ENCODE assay signal across 13 mouse cellular contexts in the genomic region with DNA sequence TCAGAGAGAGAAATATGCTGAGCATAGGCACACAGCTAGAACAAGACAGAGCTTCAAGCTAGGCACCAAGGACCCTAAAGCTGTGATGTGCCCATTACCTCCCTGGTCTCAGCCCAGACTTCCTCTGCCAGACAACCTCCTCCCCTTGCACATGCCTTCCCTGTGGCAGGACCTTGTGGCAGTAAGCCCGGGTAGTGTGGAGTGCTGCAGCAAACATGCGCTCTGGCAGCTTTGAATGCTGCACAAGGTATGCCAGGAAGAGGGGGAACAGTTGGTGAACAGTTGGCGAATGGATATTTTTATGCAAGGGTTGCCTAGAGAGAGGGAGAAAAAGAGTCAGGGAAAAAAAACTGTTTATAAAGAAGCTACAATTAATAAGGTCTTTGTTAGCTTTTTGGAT.
DNase-seq lines count a peak whose midpoint lies in the region; ATAC-seq lines count a peak whose summit lies in the region.
"Had no signal": no experiment of that assay in that cellular context is flagged by ENCODE, and none has a peak within 500 bp of the region (broad histone marks: within the 10 kb centered on the region; RNA-seq: fewer than 3 reads in every experiment).

No protein-coding gene starts in this region.

- peak; percentile 82 for DNase-seq in brain, embryonic 18.5 days (ENCODE audit: low read depth, low spot score)
- DNase-seq in cerebellum, adult 9-10 months, result peak; percentile 78
- peak; percentile 80 to 91 for DNase-seq in layer of hippocampus, adult 18-20 months (ENCODE audit: low spot score in 2 of 2)
- DNase-seq in testis, postnatal 14 days (ENCODE audit: low spot score), result no peak
- DNase-seq in embryonic facial prominence, embryonic 10.5 days (ENCODE audit: low spot score), result no peak
- DNase-seq: adrenal gland, postnatal 10 days; kidney, adult 8-10 months; liver, embryonic 13.5 days had no signal

- 0 out of 2 replicates have a peak, but pooled peaks have one; percentile 20 for ATAC-seq in midbrain, embryonic 15.5 days (replicated peaks)
- no peak for ATAC-seq in heart, embryonic 11.5 days (replicated peaks; ENCODE audit: insufficient number of reproducible peaks, low FRiP score, low TSS enrichment)

- no peak overlapping the region for H3K9ac ChIP-seq in midbrain, embryonic 15.5 days
- no peak overlapping the region for H3K9ac ChIP-seq in heart, embryonic 11.5 days (ENCODE audit: low read depth, low read length)
- H3K9ac ChIP-seq: embryonic facial prominence, embryonic 15.5 days; heart, embryonic 15.5 days; liver, embryonic 13.5 days had no signal

- H3K27ac ChIP-seq in midbrain, embryonic 15.5 days, result no peak overlapping the region
- no peak overlapping the region for H3K27ac ChIP-seq in embryonic facial prominence, embryonic 10.5 days (replicated peaks)
- H3K27ac ChIP-seq in heart, embryonic 11.5 days (ENCODE audit: low read depth, low read length), result no peak overlapping the region
- H3K27ac ChIP-seq: embryonic facial prominence, embryonic 15.5 days; heart, embryonic 15.5 days; liver, embryonic 13.5 days had no signal

- H3K4me2 ChIP-seq in midbrain, embryonic 15.5 days, result no peak overlapping the region
- H3K4me2 ChIP-seq in heart, embryonic 11.5 days, result no peak overlapping the region
- H3K4me2 ChIP-seq: embryonic facial prominence, embryonic 15.5 days; heart, embryonic 15.5 days; liver, embryonic 13.5 days had no signal

- H3K36me3 ChIP-seq in midbrain, embryonic 15.5 days (replicated peaks), result no peaks in the 10 kb centered on the region
- no peaks in the 10 kb centered on the region for H3K36me3 ChIP-seq in embryonic facial prominence, embryonic 10.5 days (replicated peaks)
- H3K36me3 ChIP-seq in heart, embryonic 11.5 days (ENCODE audit: control insufficient read depth, insufficient read depth, low read length), result no peaks in the 10 kb centered on the region
- H3K36me3 ChIP-seq: embryonic facial prominence, embryonic 15.5 days; heart, embryonic 15.5 days; liver, embryonic 13.5 days had no signal

- no peak overlapping the region for H3K4me3 ChIP-seq in midbrain, embryonic 15.5 days
- H3K4me3 ChIP-seq in embryonic facial prominence, embryonic 10.5 days, result no peak overlapping the region
- H3K4me3 ChIP-seq in heart, embryonic 11.5 days (ENCODE audit: low read depth, low read length), result no peak overlapping the region
- H3K4me3 ChIP-seq: embryonic facial prominence, embryonic 15.5 days; heart, embryonic 15.5 days; liver, embryonic 13.5 days; megakaryocyte, embryonic 14.5 days had no signal

- H3K27me3 ChIP-seq in midbrain, embryonic 15.5 days (replicated peaks), result no peaks in the 10 kb centered on the region
- no peaks in the 10 kb centered on the region for H3K27me3 ChIP-seq in embryonic facial prominence, embryonic 10.5 days (replicated peaks; ENCODE audit: low read depth, poor library complexity, severe bottlenecking)
- H3K27me3 ChIP-seq in heart, embryonic 11.5 days (ENCODE audit: control insufficient read depth, insufficient read depth, low read length), result no peaks in the 10 kb centered on the region
- H3K27me3 ChIP-seq: embryonic facial prominence, embryonic 15.5 days; heart, embryonic 15.5 days; liver, embryonic 13.5 days; megakaryocyte, embryonic 14.5 days had no signal

- no peaks in the 10 kb centered on the region for H3K9me3 ChIP-seq in midbrain, embryonic 15.5 days
- no peaks in the 10 kb centered on the region for H3K9me3 ChIP-seq in embryonic facial prominence, embryonic 10.5 days
- H3K9me3 ChIP-seq in heart, embryonic 11.5 days (replicated peaks; ENCODE audit: control insufficient read depth, low read length), result no peaks in the 10 kb centered on the region
- H3K9me3 ChIP-seq: embryonic facial prominence, embryonic 15.5 days; heart, embryonic 15.5 days; liver, embryonic 13.5 days had no signal

- WGBS in midbrain, embryonic 15.5 days, result 49% methylated on average over 3 of the region's 3 CpGs
- WGBS in embryonic facial prominence, embryonic 10.5 days, result 75% methylated on average over 3 of the region's 3 CpGs
- WGBS in heart, embryonic 11.5 days (ENCODE audit: insufficient replicate concordance), result 58% methylated on average over 3 of the region's 3 CpGs

- 0 out of 2 replicates have a peak, but pooled peaks cover 4% of the 10 kb centered on the region for H3K4me1 ChIP-seq in midbrain, embryonic 15.5 days
- H3K4me1 ChIP-seq in embryonic facial prominence, embryonic 10.5 days, result peaks cover 15% of the 10 kb centered on the region
- no peaks in the 10 kb centered on the region for H3K4me1 ChIP-seq in heart, embryonic 11.5 days (ENCODE audit: control insufficient read depth, insufficient read depth, low read length)
- H3K4me1 ChIP-seq: embryonic facial prominence, embryonic 15.5 days; heart, embryonic 15.5 days; liver, embryonic 13.5 days; megakaryocyte, embryonic 14.5 days had no signal

Comparison
In these comparisons a context has a peak if more than half of its experiments do, and no peak if none do; other contexts are left out.
1. DNase-seq: peak in brain, embryonic 18.5 days (single experiment), cerebellum, adult 9-10 months (single experiment) and layer of hippocampus, adult 18-20 months (2 of 2); none in testis, postnatal 14 days (single experiment) and embryonic facial prominence, embryonic 10.5 days (single experiment).